Mouse (Mus musculus) lung, embryonic 14.5 days (tissue): ENCODE measurements around the gene Peli1. TPM values are rescaled to one million over a fixed set of nuclear protein-coding genes. Genes with fewer than 3 reads are reported as not detected.
A peak's percentile ranks its signal among the peaks of the same experiment; 100 is the strongest.

Experiments
- ATAC-seq: fragments of 200-750 bp; cut with Nextera tagmentation; 2 replicates; pipeline ENCODE4 v1.8.0; 2017; ENCODE audit warnings: mild to moderate bottlenecking, moderate TSS enrichment, moderate library complexity; ENCODE audit not compliant: insufficient read depth
- DNase-seq: peaks from one replicate; pipeline ENCODE4 v3.0.0-alpha.2; 2015
- H3K27ac ChIP-seq: fragments of 300-500 bp; sonication (generic); 2 replicates; pipeline ENCODE4 v1.5.1; 2014; ENCODE audit warnings: low read depth, mild to moderate bottlenecking, moderate library complexity
- H3K27me3 ChIP-seq: fragments of 300-500 bp; sonication (generic); 2 replicates; pipeline ENCODE4 v1.6.1; 2014; ENCODE audit warnings: low read length, control low read depth; ENCODE audit not compliant: insufficient read depth
- H3K36me3 ChIP-seq: fragments of 300-500 bp; sonication (generic); 2 replicates; pipeline ENCODE4 v1.6.1; 2014; ENCODE audit warnings: control low read depth; ENCODE audit not compliant: insufficient read depth
- H3K4me1 ChIP-seq: fragments of 300-500 bp; sonication (generic); 2 replicates; pipeline ENCODE4 v1.6.1; 2014; ENCODE audit warnings: antibody characterized with exemption, control low read depth; ENCODE audit not compliant: insufficient read depth
- H3K4me2 ChIP-seq: fragments of 300-500 bp; sonication (generic); 2 replicates; pipeline ENCODE4 v1.6.1; 2014; ENCODE audit warnings: mild to moderate bottlenecking
- H3K4me3 ChIP-seq: fragments of 300-500 bp; sonication (generic); 2 replicates; pipeline ENCODE4 v1.5.1; 2014; ENCODE audit warnings: low read depth, low read length
- H3K9ac ChIP-seq: fragments of 300-500 bp; sonication (generic); 2 replicates; pipeline ENCODE4 v1.6.1; 2014
- H3K9me3 ChIP-seq: fragments of 300-500 bp; sonication (generic); 2 replicates; pipeline ENCODE4 v1.6.1; 2016; ENCODE audit warnings: low read depth, low read length, control low read depth
- CTCF ChIP-seq: IDR thresholded peaks from 2 replicates; pipeline ENCODE4 v1.5.1; 2016; ENCODE audit warnings: antibody characterized with exemption, low read depth
- WGBS: fragments of 180-500 bp; shearing (Covaris S2); extraction: QIAGEN DNeasy Blood & Tissue Kit; methylation state at CpG from one replicate; pipeline ENCODE4 v1.1.7; 2014; 5-methylcytosine and 5-hydroxymethylcytosine counted together
- polyA plus RNA-seq: library from polyadenylated mRNA; unstranded; fragments of >200 nt; fragmentation: Nextera tagmentation; extraction: Ambion mirVana; gene quantifications from 2 replicates; pipeline ENCODE4 v1.2.1, GENCODE M21; 2014

Peli1 gene
- polyA plus RNA-seq, 1 experiment from 2014 or later: 55.0 TPM

DNA sequence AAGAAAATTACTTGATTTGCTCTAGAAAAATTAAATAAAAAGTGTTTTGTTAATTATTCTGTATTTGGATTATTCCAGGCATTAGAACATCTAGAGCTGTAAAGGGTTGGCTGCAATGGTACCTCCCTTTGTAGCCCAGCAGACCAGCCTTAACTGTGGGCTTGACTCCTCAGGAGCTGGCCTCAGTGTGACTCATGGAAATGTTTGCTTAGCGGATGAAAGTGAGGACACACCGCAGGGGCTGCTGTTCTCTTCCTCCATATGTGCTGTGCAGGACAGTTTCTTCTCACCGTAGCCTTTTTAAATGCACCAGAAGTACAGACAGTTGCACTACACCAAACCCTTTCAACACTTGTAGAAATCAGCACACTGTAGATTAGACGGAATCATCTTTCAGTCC lies 58.4 kb downstream of the Peli1 start:
- no peak for TF ChIP-seq CTCF
- H3K27me3 ChIP-seq: no peaks in the 10 kb centered on the region
- H3K9me3 ChIP-seq: no peaks in the 10 kb centered on the region
- peaks cover 73% of the 10 kb centered on the region for H3K36me3 ChIP-seq
- H3K4me2 ChIP-seq: no peak overlapping the region
- H3K4me1 ChIP-seq: no peaks in the 10 kb centered on the region
- no peak for ATAC-seq
- H3K9ac ChIP-seq: no peak overlapping the region
- WGBS: 75% methylated on average over 4 of the region's 4 CpGs
- no peak for DNase-seq
- H3K4me3 ChIP-seq: no peak overlapping the region
- H3K27ac ChIP-seq: no peak overlapping the region

DNA sequence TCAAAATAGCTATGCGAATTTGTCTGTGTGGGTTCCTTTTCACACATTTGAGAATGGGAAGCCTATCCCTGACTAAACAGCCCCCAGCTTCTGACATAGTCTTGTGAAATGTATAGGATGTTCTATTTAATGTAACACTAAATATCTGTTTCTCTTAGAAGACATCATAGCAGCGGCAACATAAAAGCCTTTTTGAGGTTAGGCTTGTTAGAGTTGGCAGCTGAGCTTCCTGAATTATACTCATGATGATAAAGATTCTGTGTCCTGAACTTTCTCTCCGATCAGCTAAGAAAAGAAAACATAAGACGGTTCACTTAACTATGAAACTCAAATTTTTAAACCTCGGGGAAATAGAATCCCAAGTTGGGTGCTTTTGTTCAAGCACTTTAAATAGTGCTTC lies 59.2 kb downstream of the Peli1 start:
- DNase-seq: no peak
- no peaks in the 10 kb centered on the region for H3K9me3 ChIP-seq
- H3K4me3 ChIP-seq: no peak overlapping the region
- no peaks in the 10 kb centered on the region for H3K4me1 ChIP-seq
- no peak for TF ChIP-seq CTCF
- H3K4me2 ChIP-seq: no peak overlapping the region
- no peak overlapping the region for H3K27ac ChIP-seq
- 83% methylated on average over 5 of the region's 5 CpGs for WGBS
- no peaks in the 10 kb centered on the region for H3K27me3 ChIP-seq
- no peak for ATAC-seq
- H3K36me3 ChIP-seq: peaks cover 75% of the 10 kb centered on the region
- H3K9ac ChIP-seq: no peak overlapping the region

DNA sequence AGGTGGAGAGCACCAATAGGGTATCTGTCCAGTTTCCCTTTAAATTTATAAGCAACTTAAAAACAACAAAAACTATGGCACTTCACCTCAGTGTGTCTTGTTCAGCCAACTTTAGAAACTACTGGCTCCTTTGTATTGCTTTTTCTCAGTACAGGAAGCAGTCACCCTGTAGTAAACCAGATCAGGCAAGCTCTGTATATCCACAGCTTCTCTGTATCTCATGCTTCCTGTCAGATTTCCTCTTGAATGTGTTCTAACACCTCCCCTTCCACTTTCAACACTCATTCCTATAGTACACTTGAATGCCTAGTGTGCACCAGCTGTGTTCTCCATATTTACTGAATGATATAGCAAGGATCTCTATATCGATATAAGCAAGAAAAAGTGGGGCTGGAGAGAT lies 60.6 kb downstream of the Peli1 start:
- Histone ChIP-seq H3K27me3 (no peaks in the 10 kb centered on the region), H3K4me1 (no peaks in the 10 kb centered on the region), H3K4me3 (no peak overlapping the region), H3K9ac (no peak overlapping the region), H3K9me3 (no peaks in the 10 kb centered on the region), H3K36me3 (peaks cover 63% of the 10 kb centered on the region), H3K27ac (no peak overlapping the region), H3K4me2 (no peak overlapping the region)
- no peak for TF ChIP-seq CTCF
- WGBS: 100% methylated on average over 1 of the region's 1 CpGs
- DNase-seq: no peak
- ATAC-seq: no peak

DNA sequence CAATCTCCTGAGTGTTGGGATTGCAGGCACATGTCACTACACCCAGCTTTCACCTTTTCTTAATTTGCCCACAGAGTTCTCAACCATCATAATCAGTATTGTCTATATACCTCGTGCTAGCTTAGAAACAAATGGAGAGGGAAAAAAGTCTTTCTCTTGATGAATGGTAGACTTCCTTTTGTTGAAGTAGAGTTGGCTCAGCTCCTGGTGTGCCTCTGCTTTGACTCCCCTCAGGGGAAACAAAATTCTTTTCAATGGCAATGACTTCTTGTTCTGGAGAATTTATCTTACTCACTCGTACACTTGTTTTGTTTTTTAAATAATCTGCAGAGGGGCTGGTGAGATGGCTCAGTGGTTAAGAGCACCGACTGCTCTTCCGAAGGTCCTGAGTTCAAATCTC lies 62.0 kb downstream of the Peli1 start:
- Histone ChIP-seq H3K4me3 (no peak overlapping the region), H3K4me2 (no peak overlapping the region), H3K9me3 (no peaks in the 10 kb centered on the region), H3K36me3 (peaks cover 52% of the 10 kb centered on the region), H3K27me3 (no peaks in the 10 kb centered on the region), H3K27ac (no peak overlapping the region), H3K9ac (no peak overlapping the region), H3K4me1 (no peaks in the 10 kb centered on the region)
- 65% methylated on average over 4 of the region's 4 CpGs for WGBS
- ATAC-seq (0 out of 2 replicates have a peak, but pooled peaks have one; percentile 6), DNase-seq (peak; percentile 48)
- no peak for TF ChIP-seq CTCF

DNA sequence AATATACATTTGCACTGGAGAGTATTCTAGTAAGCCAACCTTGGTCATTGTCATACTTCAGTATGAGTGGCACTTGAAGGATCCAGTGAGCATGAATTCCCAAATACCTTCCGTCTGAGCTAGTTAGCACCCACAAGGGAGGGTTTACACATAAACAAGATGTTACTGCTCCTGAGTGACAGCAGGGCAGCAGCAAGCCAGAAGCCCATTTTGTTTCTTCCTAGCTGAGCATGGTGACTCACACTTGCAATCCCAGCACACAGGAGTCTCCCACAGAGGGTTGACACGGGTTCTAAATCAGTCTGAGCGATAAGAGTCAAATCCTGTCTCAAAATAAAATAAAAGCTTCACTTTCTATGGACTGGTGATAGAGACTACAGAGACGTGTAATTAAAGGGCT lies 66.5 kb downstream of the Peli1 start:
- Histone ChIP-seq H3K27me3 (no peaks in the 10 kb centered on the region), H3K4me3 (no peak overlapping the region), H3K4me1 (no peaks in the 10 kb centered on the region), H3K36me3 (peaks cover 20% of the 10 kb centered on the region), H3K9ac (no peak overlapping the region), H3K27ac (no peak overlapping the region), H3K9me3 (no peaks in the 10 kb centered on the region), H3K4me2 (no peak overlapping the region)
- no peak for DNase-seq
- 70% methylated on average over 4 of the region's 4 CpGs for WGBS
- ATAC-seq: no peak
- no peak for TF ChIP-seq CTCF

DNA sequence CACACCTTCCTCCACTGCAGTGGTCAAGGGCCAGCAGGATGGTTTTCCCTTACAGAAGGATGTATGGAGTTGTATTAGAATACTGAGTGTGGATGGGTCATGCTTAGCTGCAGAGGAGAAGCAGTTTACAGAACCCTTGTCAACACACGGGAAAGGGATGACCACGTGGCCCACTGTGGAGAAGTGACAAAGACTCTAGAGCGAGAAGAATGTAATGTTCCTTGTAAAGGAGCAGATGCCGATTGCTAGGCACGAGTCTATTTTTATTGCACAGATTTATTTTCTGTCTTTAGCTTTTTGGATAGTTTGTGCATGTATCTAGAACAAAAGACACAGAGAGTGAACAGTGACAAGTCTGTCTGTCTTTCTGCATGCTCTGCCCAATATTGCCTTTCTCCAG lies 71.0 kb downstream of the Peli1 start:
- H3K4me2 ChIP-seq: no peak overlapping the region
- no peaks in the 10 kb centered on the region for H3K27me3 ChIP-seq
- TF ChIP-seq CTCF: no peak
- H3K36me3 ChIP-seq: no peaks in the 10 kb centered on the region
- no peak overlapping the region for H3K4me3 ChIP-seq
- no peak for ATAC-seq
- whole genome bisulfite sequencing: 71% methylated on average over 5 of the region's 5 CpGs
- peaks cover 19% of the 10 kb centered on the region for H3K4me1 ChIP-seq
- H3K9me3 ChIP-seq: no peaks in the 10 kb centered on the region
- H3K9ac ChIP-seq: no peak overlapping the region
- no peak overlapping the region for H3K27ac ChIP-seq
- no peak for DNase-seq

DNA sequence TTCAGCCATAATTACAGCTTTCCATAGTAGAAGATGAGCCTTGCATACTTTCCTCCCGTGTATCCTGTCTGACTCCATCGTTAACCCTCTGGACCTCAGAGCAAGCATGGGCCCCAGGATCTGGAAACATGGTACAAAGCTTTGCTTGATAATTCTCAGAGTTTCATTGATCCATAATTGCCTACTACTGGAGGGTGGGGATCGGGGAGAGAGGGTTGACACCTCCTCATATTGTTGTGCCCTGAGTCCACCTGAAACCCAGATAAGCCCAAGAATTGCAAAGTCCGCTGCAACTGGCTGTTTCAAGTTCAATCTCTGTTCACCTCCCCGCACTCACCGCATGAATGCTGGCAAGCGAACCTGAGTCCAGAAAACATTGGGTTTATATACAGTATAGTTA lies 72.1 kb downstream of the Peli1 start:
- ATAC-seq (no peak), DNase-seq (no peak)
- Histone ChIP-seq H3K9ac (no peak overlapping the region), H3K27ac (no peak overlapping the region), H3K9me3 (no peaks in the 10 kb centered on the region), H3K4me1 (peaks cover 19% of the 10 kb centered on the region), H3K36me3 (no peaks in the 10 kb centered on the region), H3K4me2 (no peak overlapping the region), H3K27me3 (no peaks in the 10 kb centered on the region), H3K4me3 (no peak overlapping the region)
- WGBS: 60% methylated on average over 7 of the region's 7 CpGs
- TF ChIP-seq CTCF: no peak

DNA sequence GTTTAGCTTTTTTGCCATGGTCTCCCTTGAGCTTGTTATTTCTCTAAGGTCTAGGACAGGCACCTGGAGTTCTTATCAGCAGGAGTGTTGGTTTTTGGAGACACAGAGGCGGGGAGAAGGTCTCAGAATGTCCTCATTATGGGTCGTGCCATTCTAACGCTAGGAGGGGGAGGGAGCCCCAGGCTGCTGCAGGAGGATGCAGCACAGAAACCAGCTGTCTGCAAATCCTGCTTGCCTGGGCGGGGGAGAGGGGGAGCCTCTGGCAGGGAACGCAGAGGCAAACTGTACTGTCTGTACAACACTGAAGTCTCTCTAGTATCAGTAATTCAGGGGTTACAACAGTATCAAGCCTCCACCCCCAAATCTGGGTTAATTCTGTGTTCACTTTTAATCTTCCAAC lies 72.6 kb downstream of the Peli1 start:
- no peak for TF ChIP-seq CTCF
- ATAC-seq: 0 out of 2 replicates have a peak, but pooled peaks have one; percentile 53
- WGBS: 1% methylated on average over 5 of the region's 5 CpGs
- Histone ChIP-seq H3K4me3 (no peak overlapping the region), H3K36me3 (no peaks in the 10 kb centered on the region), H3K27ac (no peak overlapping the region), H3K4me1 (peaks cover 19% of the 10 kb centered on the region), H3K27me3 (no peaks in the 10 kb centered on the region), H3K4me2 (no peak overlapping the region), H3K9me3 (no peaks in the 10 kb centered on the region), H3K9ac (no peak overlapping the region)
- peak; percentile 56 for DNase-seq
